Mouse (Mus musculus) stomach, embryonic 15.5 days (tissue): ENCODE measurements around the gene Paf1. TPM values are rescaled to one million over a fixed set of nuclear protein-coding genes. Genes with fewer than 3 reads are reported as not detected.

Source experiments
- ATAC-seq: fragments of 200-750 bp; cut with Nextera tagmentation; 2 replicates; pipeline ENCODE4 v1.8.0; 2017; ENCODE audit warnings: low read depth, moderate number of reproducible peaks, moderate TSS enrichment; ENCODE audit not compliant: insufficient read depth, low FRiP score
- H3K27ac ChIP-seq: fragments of 300-500 bp; sonication (generic); 2 replicates; pipeline ENCODE4 v1.5.1; 2015; ENCODE audit warnings: mild to moderate bottlenecking, inconsistent platforms
- H3K27me3 ChIP-seq: fragments of 300-500 bp; sonication (generic); replicated peaks from 2 replicates; pipeline ENCODE4 v1.6.1; 2015; ENCODE audit warnings: inconsistent platforms
- H3K36me3 ChIP-seq: fragments of 300-500 bp; sonication (generic); 2 replicates; pipeline ENCODE4 v1.6.1; 2015; ENCODE audit warnings: inconsistent platforms
- H3K4me1 ChIP-seq: fragments of 300-500 bp; sonication (generic); 2 replicates; pipeline ENCODE4 v1.6.1; 2015; ENCODE audit warnings: inconsistent platforms
- H3K4me2 ChIP-seq: fragments of 300-500 bp; sonication (generic); 2 replicates; pipeline ENCODE4 v1.6.1; 2015; ENCODE audit warnings: mild to moderate bottlenecking, inconsistent platforms
- H3K4me3 ChIP-seq: fragments of 300-500 bp; sonication (generic); replicated peaks from 2 replicates; pipeline ENCODE4 v1.5.1; 2015; ENCODE audit warnings: inconsistent platforms
- H3K9ac ChIP-seq: fragments of 300-500 bp; sonication (generic); 2 replicates; pipeline ENCODE4 v1.6.1; 2015; ENCODE audit warnings: inconsistent platforms
- H3K9me3 ChIP-seq: fragments of 300-500 bp; sonication (generic); 2 replicates; pipeline ENCODE4 v1.6.1; 2016; ENCODE audit warnings: inconsistent platforms
- WGBS: fragments of 180-500 bp; shearing (Covaris S2); methylation state at CpG from one replicate; pipeline ENCODE4 v1.1.7; 2015; 5-methylcytosine and 5-hydroxymethylcytosine counted together
- polyA plus RNA-seq: library from polyadenylated mRNA; unstranded; fragments of >200 nt; fragmentation: Nextera tagmentation; extraction: Ambion mirVana; gene quantifications from 2 replicates; pipeline ENCODE4 v1.2.1, GENCODE M21; 2015

Gene Paf1
- polyA plus RNA-seq, result 76.5 and 79.0 TPM in 2 replicates

- Histone ChIP-seq H3K4me1 (peaks cover 15% of the 10 kb centered on the region), H3K9ac (peak within 1 kb of the TSS; percentile 94), H3K9me3 (no peaks in the 10 kb centered on the region), H3K4me3 (peak within 1 kb of the TSS; percentile 81), H3K36me3 (peaks cover 45% of the 10 kb centered on the region), H3K4me2 (peak within 1 kb of the TSS; percentile 90), H3K27ac (peak within 1 kb of the TSS; percentile 75), H3K27me3 (no peaks in the 10 kb centered on the region)
- under 1% methylated on average over 58 of the region's 58 CpGs for WGBS
- ATAC-seq, result peak; percentile 97
These were observed at the start of gene Paf1, which contains the start of gene Med29 for GRCm38 (mm10) chr7:28392429-28393271. TSS of gene Paf1 (plus strand) at chr7:28392951. TSS of gene Med29 (minus strand) at chr7:28392708.

DNA sequence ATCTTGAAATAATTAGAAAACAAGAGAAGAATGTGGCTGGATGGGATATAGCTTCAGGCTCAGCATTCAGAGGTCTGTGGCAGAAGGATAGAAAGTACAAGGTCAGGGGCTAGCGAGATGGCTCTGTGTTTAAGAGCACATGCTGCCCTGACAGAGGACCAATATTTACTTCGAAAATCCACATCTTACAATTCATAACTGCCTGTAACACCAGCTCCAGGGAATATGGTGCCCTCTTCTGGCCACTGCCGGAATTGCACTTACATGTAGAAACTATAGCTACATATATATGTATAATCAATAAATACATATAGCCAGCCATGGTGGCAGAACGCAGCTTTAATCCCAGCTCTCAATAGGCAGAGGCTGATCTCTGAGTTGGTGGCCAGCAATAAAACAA lies 48.1 kb upstream of the Paf1 start:
- H3K9me3 ChIP-seq, result no peaks in the 10 kb centered on the region
- WGBS, result 3% methylated on average over 4 of the region's 4 CpGs
- no peaks in the 10 kb centered on the region for H3K27me3 ChIP-seq
- H3K9ac ChIP-seq, result no peak overlapping the region
- ATAC-seq, result peak; percentile 13; the same call in 1 of the 2 replicates
- H3K4me3 ChIP-seq, result no peak overlapping the region
- H3K36me3 ChIP-seq, result no peaks in the 10 kb centered on the region
- no peak overlapping the region for H3K4me2 ChIP-seq
- no peak overlapping the region for H3K27ac ChIP-seq
- peaks cover 6% of the 10 kb centered on the region; the same call in 1 of the 2 replicates for H3K4me1 ChIP-seq

DNA sequence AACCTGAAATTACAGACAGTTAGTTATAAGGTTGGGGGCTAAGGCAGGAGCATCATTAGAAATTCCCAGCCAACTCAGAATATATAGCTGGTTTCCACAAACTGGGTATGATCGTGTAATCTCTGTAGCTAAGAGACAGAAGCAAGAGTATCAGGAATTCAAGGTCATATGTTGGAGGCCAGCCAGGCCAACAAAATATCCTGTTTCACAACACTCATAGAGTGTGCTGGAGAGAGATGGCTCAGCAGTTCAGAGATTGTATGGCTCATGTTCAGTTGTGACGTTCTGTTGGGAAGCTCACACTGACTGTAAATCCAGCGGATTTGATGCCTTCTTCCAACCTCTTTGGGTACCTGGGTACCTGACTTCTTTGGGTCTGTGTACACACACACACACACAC lies 45.0 kb upstream of the Paf1 start:
- WGBS, result 60% methylated on average over 3 of the region's 3 CpGs
- Histone ChIP-seq H3K4me2 (no peak overlapping the region), H3K36me3 (no peaks in the 10 kb centered on the region), H3K4me3 (no peak overlapping the region), H3K9ac (no peak overlapping the region), H3K27ac (no peak overlapping the region), H3K4me1 (peaks cover 15% of the 10 kb centered on the region), H3K9me3 (no peaks in the 10 kb centered on the region), H3K27me3 (no peaks in the 10 kb centered on the region)
- no peak for ATAC-seq

DNA sequence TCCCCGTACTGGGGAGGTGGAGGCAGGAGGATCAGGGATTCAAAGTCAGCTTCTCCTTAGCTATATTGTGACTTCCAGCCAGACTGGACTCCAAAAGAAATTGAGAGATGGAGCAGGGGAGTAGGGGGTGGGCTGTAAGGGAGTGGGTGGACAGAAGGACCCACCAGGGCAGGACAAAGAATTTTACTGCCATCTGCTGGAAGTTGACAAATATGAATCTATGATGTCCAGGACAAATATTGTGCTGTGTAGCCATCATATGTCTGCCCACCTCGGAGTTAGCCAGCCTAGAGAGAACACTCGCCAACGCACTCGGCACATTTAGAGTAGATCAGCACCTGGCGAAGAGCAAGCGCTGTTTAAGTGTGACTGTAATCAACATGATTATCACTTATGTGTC lies 44.1 kb upstream of the Paf1 start:
- 83% methylated on average over 7 of the region's 7 CpGs for WGBS
- ATAC-seq, result no peak

DNA sequence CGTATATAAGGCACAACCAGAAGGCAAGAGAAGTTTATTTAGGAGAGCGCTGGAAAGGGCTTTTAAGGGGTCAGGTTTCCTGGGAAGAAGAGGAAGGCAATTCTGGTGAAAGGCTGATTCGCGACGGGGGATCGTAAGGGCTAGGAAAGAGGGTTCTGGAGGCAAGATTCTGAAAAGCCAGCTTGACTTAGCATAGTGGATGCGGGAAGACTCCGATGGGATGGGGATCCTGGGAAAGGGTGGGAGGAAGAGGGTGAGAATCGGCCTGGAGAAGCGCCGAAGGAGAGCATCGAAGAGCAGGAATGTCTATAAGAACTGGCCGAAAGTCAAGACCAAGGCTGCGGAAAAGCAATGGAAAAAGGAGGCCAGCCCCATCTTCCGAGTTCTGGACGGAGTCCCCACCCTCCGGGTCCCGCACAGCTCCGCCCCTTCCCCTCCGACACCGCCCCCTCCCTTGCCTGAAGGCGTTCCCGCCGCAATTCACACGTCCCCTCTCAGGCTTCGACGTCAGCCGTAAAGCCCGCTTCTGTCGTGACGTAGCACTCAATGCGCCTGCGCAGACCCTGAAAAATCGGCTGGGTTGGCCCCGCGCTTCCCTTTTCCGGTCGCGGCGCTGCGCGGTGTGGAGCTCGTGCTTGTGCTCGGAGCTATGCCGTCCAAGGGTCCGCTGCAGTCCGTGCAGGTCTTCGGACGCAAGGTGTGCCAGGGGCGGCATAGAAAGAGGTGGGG lies 42.4 kb upstream of the Paf1 start, which contains the start of gene Rps16:
Gene Rps16, plus strand, starts transcription at position 498 of the 729 bp plus-strand sequence.
- peak; percentile 93 for ATAC-seq
- peak within 1 kb of the TSS; percentile 92 for H3K4me3 ChIP-seq
- peaks cover 20% of the 10 kb centered on the region for H3K36me3 ChIP-seq
- H3K27me3 ChIP-seq, result no peaks in the 10 kb centered on the region
- H3K4me2 ChIP-seq, result peak within 1 kb of the TSS; percentile 66
- H3K9me3 ChIP-seq, result no peaks in the 10 kb centered on the region
- under 1% methylated on average over 49 of the region's 50 CpGs for WGBS
- peak within 1 kb of the TSS; percentile 95 for H3K27ac ChIP-seq
- H3K9ac ChIP-seq, result peak within 1 kb of the TSS; percentile 95
- H3K4me1 ChIP-seq, result peaks cover 15% of the 10 kb centered on the region

More for the DNA sequence above, 44.1 kb upstream of the Paf1 start:
- H3K4me2 ChIP-seq, result no peak overlapping the region
- H3K9ac ChIP-seq, result no peak overlapping the region
- no peak overlapping the region for H3K27ac ChIP-seq
- peaks cover 15% of the 10 kb centered on the region for H3K4me1 ChIP-seq
- no peaks in the 10 kb centered on the region for H3K27me3 ChIP-seq
- no peaks in the 10 kb centered on the region for H3K9me3 ChIP-seq
- H3K36me3 ChIP-seq, result peaks cover 8% of the 10 kb centered on the region
- no peak overlapping the region for H3K4me3 ChIP-seq

DNA sequence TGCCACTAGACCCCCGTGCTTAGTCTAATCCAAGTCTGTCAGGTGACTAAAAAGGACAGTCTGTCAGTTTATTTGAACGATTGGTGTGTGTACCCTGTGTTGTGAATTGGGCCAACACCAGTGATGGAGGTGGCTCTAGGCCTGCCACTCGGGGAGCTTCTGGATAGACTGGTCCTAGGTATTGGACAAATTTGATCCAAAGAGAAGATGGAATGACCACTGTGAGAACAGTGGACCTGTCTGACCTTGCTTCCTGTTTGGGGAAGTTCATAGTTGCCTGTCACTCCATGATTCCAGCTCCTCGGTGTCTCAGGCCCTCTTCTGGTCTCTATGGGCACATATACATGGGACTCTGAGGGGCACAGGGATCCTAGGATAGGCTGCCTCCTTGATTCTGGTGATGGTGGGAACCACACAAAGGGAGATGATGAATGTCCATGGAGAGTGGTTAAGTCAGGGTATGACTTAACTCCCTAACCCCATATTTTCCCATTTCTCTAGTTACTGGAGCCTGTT lies 41.0 kb upstream of the Paf1 start:
- WGBS, result 30% methylated on average over 4 of the region's 4 CpGs
- Histone ChIP-seq H3K9me3 (no peaks in the 10 kb centered on the region), H3K4me1 (peaks cover 17% of the 10 kb centered on the region), H3K9ac (peak overlapping the region; percentile 95; the same call in 1 of the 2 replicates), H3K36me3 (peaks cover 20% of the 10 kb centered on the region), H3K27me3 (no peaks in the 10 kb centered on the region), H3K27ac (peak overlapping the region; percentile 80; the same call in 1 of the 2 replicates), H3K4me3 (peak overlapping the region; percentile 92), H3K4me2 (peak overlapping the region; percentile 66)
- ATAC-seq, result no peak

DNA sequence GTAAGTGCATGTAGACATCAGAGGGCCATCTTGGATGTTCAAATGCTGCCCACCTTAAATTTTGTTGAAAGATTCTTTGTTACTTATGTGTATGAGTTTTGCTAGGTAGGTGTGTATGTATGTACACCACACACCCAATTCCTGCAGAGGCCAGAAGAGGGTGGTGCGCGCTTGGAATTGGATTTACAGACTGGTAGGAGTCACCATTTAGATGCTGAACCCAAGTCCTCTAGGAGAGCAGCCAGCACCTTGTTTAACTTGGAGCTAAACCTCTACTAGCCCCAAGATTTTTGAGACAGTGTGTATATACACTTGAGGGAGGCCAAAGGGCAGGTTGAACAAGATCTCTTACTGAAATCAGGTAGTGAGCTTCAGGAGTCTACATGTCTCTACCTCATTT lies 39.5 kb upstream of the Paf1 start:
- Histone ChIP-seq H3K27ac (no peak overlapping the region), H3K4me3 (no peak overlapping the region), H3K9me3 (no peaks in the 10 kb centered on the region), H3K27me3 (no peaks in the 10 kb centered on the region), H3K4me2 (no peak overlapping the region), H3K4me1 (peaks cover 31% of the 10 kb centered on the region), H3K9ac (no peak overlapping the region), H3K36me3 (peaks cover 20% of the 10 kb centered on the region)
- ATAC-seq, result no peak
- 89% methylated on average over 2 of the region's 2 CpGs for WGBS

- no peak for ATAC-seq
- H3K4me1 ChIP-seq, result peaks cover 37% of the 10 kb centered on the region
- H3K4me3 ChIP-seq, result no peak overlapping the region
- no peak overlapping the region for H3K27ac ChIP-seq
- no peaks in the 10 kb centered on the region for H3K27me3 ChIP-seq
- H3K4me2 ChIP-seq, result no peak overlapping the region
- 84% methylated on average over 3 of the region's 3 CpGs for whole genome bisulfite sequencing
- peaks cover 23% of the 10 kb centered on the region for H3K36me3 ChIP-seq
- no peaks in the 10 kb centered on the region for H3K9me3 ChIP-seq
- H3K9ac ChIP-seq, result no peak overlapping the region
These were observed 38.6 kb upstream of the Paf1 start for GRCm38 (mm10) chr7:28354113-28354581.

- H3K4me1 ChIP-seq, result peaks cover 35% of the 10 kb centered on the region
- H3K4me2 ChIP-seq, result no peak overlapping the region
- no peaks in the 10 kb centered on the region for H3K9me3 ChIP-seq
- no peaks in the 10 kb centered on the region for H3K27me3 ChIP-seq
- peaks cover 27% of the 10 kb centered on the region for H3K36me3 ChIP-seq
- no peak overlapping the region for H3K27ac ChIP-seq
- H3K4me3 ChIP-seq, result no peak overlapping the region
- WGBS, result 89% methylated on average over 3 of the region's 3 CpGs
- H3K9ac ChIP-seq, result no peak overlapping the region
- ATAC-seq, result no peak
These were observed 38.2 kb upstream of the Paf1 start for GRCm38 (mm10) chr7:28354596-28354995.

DNA sequence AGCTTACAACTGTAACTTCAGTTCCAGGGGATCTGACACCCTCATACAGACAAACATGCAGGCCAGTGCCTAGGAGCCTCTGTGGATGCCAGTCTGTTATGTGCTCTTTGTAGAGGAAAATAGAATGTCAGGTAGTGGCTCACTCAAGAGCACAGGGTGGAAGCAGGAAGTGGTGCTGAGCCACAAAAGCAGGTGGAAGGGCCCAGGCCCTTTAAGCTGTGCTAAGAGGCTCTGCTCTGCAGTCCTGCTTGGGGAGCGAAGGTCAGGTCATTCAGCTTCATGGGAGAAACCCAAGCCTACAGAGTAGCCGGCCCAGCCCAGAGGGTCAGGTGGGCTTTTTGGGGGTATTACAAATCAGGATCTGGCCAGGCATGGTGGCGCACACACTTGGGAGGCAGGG lies 37.5 kb upstream of the Paf1 start:
- Histone ChIP-seq H3K9me3 (no peaks in the 10 kb centered on the region), H3K4me1 (peaks cover 32% of the 10 kb centered on the region), H3K27ac (no peak overlapping the region), H3K4me2 (no peak overlapping the region), H3K9ac (no peak overlapping the region), H3K4me3 (no peak overlapping the region), H3K36me3 (peaks cover 33% of the 10 kb centered on the region), H3K27me3 (no peaks in the 10 kb centered on the region)
- 87% methylated on average over 3 of the region's 3 CpGs for WGBS
- no peak for ATAC-seq

DNA sequence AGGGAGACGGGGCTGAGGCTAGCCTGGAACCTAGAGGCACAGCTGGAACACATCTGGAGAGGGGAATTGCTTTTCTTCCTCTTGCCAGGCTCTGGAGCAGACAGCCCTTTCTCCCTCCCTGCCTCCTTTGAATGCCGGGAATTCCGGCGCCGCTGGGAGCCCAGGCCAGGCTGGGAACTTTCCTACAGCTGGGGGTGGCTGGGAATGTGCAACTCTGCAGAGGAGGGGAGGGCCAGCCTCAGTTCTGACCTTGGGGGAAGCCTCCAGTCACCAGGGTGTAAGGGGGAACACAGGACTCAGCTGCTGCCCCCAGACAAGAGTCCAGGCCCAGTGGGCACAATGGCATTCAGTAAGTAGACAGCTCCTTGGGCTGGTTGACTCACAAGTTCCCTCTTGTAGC lies 35.8 kb upstream of the Paf1 start:
- H3K4me1 ChIP-seq, result peaks cover 27% of the 10 kb centered on the region
- no peaks in the 10 kb centered on the region for H3K27me3 ChIP-seq
- peak overlapping the region; percentile 50 for H3K27ac ChIP-seq
- ATAC-seq, result peak; percentile 30; the same call in 1 of the 2 replicates
- WGBS, result 6% methylated on average over 5 of the region's 5 CpGs
- no peak overlapping the region for H3K4me3 ChIP-seq
- peaks cover 50% of the 10 kb centered on the region for H3K36me3 ChIP-seq
- H3K9ac ChIP-seq, result no peak overlapping the region
- H3K9me3 ChIP-seq, result no peaks in the 10 kb centered on the region
- H3K4me2 ChIP-seq, result no peak overlapping the region
